Mouse (Mus musculus) megakaryocyte, embryonic 14.5 days (primary cell): Measurements from ENCODE around the gene Atoh1.

ENCODE experiments used
- FLI1 ChIP-seq: IDR thresholded peaks from 2 replicates; pipeline ENCODE4 v1.6.1; 2012; ENCODE audit warnings: low read length, inconsistent platforms, mixed read lengths
- GATA1 ChIP-seq: IDR thresholded peaks from 3 replicates; pipeline ENCODE4 v1.6.1; 2012; ENCODE audit warnings: mixed read lengths, low read length, inconsistent platforms, borderline replicate concordance

DNA sequence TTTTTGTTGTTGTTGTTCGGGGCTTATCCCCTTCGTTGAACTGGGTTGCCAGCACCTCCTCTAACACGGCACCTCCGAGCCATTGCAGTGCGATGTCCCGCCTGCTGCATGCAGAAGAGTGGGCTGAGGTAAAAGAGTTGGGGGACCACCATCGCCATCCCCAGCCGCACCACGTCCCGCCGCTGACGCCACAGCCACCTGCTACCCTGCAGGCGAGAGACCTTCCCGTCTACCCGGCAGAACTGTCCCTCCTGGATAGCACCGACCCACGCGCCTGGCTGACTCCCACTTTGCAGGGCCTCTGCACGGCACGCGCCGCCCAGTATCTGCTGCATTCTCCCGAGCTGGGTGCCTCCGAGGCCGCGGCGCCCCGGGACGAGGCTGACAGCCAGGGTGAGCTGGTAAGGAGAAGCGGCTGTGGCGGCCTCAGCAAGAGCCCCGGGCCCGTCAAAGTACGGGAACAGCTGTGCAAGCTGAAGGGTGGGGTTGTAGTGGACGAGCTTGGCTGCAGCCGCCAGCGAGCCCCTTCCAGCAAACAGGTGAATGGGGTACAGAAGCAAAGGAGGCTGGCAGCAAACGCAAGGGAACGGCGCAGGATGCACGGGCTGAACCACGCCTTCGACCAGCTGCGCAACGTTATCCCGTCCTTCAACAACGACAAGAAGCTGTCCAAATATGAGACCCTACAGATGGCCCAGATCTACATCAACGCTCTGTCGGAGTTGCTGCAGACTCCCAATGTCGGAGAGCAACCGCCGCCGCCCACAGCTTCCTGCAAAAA is 496 bp downstream of the Atoh1 start:
- TF ChIP-seq GATA1 (no peak), FLI1 (no peak)
